Mouse (Mus musculus): ENCODE data around the gene Glt28d2. TPM values are rescaled to one million over a fixed set of nuclear protein-coding genes. Genes with fewer than 3 reads are reported as not detected.

Glt28d2 gene
- polyA plus RNA-seq, 1 experiment from 2014 or later: 0.22 TPM

- H3K27ac ChIP-seq: no peak overlapping the region
- no peaks in the 10 kb centered on the region for H3K36me3 ChIP-seq (replicated peaks)
- H3K27me3 ChIP-seq (ENCODE audit: poor library complexity, severe bottlenecking): no peaks in the 10 kb centered on the region
- H3K9me3 ChIP-seq: no peaks in the 10 kb centered on the region
- no peak overlapping the region for H3K4me3 ChIP-seq
- no peak for DNase-seq (ENCODE audit: extremely low spot score, low spot score)
- WGBS: 91% methylated on average over 6 of the region's 6 CpGs
- H3K4me1 ChIP-seq: no peaks in the 10 kb centered on the region
These were observed 27.5 kb upstream of the Glt28d2 start for GRCm38 (mm10) chr3:85914806-85915205.

- Histone ChIP-seq H3K36me3 (replicated peaks) (no peaks in the 10 kb centered on the region), H3K9me3 (no peaks in the 10 kb centered on the region), H3K27ac (no peak overlapping the region), H3K4me1 (no peaks in the 10 kb centered on the region), H3K4me3 (no peak overlapping the region), H3K27me3 (ENCODE audit: poor library complexity, severe bottlenecking) (no peaks in the 10 kb centered on the region)
- 92% methylated on average over 7 of the region's 7 CpGs for WGBS
- DNase-seq (ENCODE audit: extremely low spot score, low spot score): no peak
These were observed 19.8 kb upstream of the Glt28d2 start for GRCm38 (mm10) chr3:85907136-85907535.

GRCm38 (mm10) chr3:85904371-85904770, 17.1 kb upstream of the Glt28d2 start:
- DNase-seq (ENCODE audit: extremely low spot score, low spot score): no peak
- Histone ChIP-seq H3K27me3 (ENCODE audit: poor library complexity, severe bottlenecking) (no peaks in the 10 kb centered on the region), H3K4me3 (no peak overlapping the region), H3K36me3 (replicated peaks) (no peaks in the 10 kb centered on the region), H3K4me1 (no peaks in the 10 kb centered on the region), H3K27ac (no peak overlapping the region), H3K9me3 (no peaks in the 10 kb centered on the region)

GRCm38 (mm10) chr3:85895020-85895419, 7.7 kb upstream of the Glt28d2 start:
- Histone ChIP-seq H3K9me3 (no peaks in the 10 kb centered on the region), H3K4me1 (no peaks in the 10 kb centered on the region), H3K4me3 (no peak overlapping the region), H3K27me3 (ENCODE audit: poor library complexity, severe bottlenecking) (0 out of 2 replicates have a peak, but pooled peaks cover under 1% of the 10 kb centered on the region), H3K27ac (no peak overlapping the region), H3K36me3 (replicated peaks) (no peaks in the 10 kb centered on the region)
- no peak for DNase-seq (ENCODE audit: extremely low spot score, low spot score)
- 95% methylated on average over 5 of the region's 5 CpGs for WGBS

GRCm38 (mm10) chr3:85891571-85891970, 4.3 kb upstream of the Glt28d2 start:
- no peaks in the 10 kb centered on the region for H3K36me3 ChIP-seq (replicated peaks)
- 70% methylated on average over 1 of the region's 1 CpGs for WGBS
- H3K27me3 ChIP-seq (ENCODE audit: poor library complexity, severe bottlenecking): peaks cover 35% of the 10 kb centered on the region
- no peak for DNase-seq (ENCODE audit: extremely low spot score, low spot score)
- no peak overlapping the region for H3K27ac ChIP-seq
- H3K4me1 ChIP-seq: peaks cover 20% of the 10 kb centered on the region
- H3K9me3 ChIP-seq: no peaks in the 10 kb centered on the region
- no peak overlapping the region for H3K4me3 ChIP-seq

GRCm38 (mm10) chr3:85888221-85888671, 930 bp upstream of the Glt28d2 start:
- Histone ChIP-seq H3K4me1 (peaks cover 28% of the 10 kb centered on the region), H3K27me3 (ENCODE audit: poor library complexity, severe bottlenecking) (peaks cover 56% of the 10 kb centered on the region), H3K27ac (no peak overlapping the region), H3K9me3 (no peaks in the 10 kb centered on the region), H3K36me3 (replicated peaks) (no peaks in the 10 kb centered on the region), H3K4me3 (peak overlapping the region; percentile 59)
- WGBS: 6% methylated on average over 11 of the region's 11 CpGs
- DNase-seq (ENCODE audit: extremely low spot score, low spot score): no peak

GRCm38 (mm10) chr3:85886636-85887238, 579 bp downstream of the Glt28d2 start:
- Histone ChIP-seq H3K9me3 (no peaks in the 10 kb centered on the region), H3K36me3 (replicated peaks) (no peaks in the 10 kb centered on the region), H3K4me1 (peaks cover 28% of the 10 kb centered on the region), H3K27me3 (ENCODE audit: poor library complexity, severe bottlenecking) (peaks cover 56% of the 10 kb centered on the region), H3K27ac (0 out of 2 replicates have a peak overlapping the region, but pooled peaks have one; percentile 53), H3K4me3 (peak overlapping the region; percentile 59)
- 3% methylated on average over 22 of the region's 22 CpGs for WGBS
- DNase-seq (ENCODE audit: extremely low spot score, low spot score): no peak

GRCm38 (mm10) chr3:85885906-85886305, 1.4 kb downstream of the Glt28d2 start:
- no peak for DNase-seq (ENCODE audit: extremely low spot score, low spot score)
- Histone ChIP-seq H3K9me3 (no peaks in the 10 kb centered on the region), H3K4me1 (peaks cover 28% of the 10 kb centered on the region), H3K27ac (no peak overlapping the region), H3K36me3 (replicated peaks) (no peaks in the 10 kb centered on the region), H3K27me3 (ENCODE audit: poor library complexity, severe bottlenecking) (peaks cover 56% of the 10 kb centered on the region), H3K4me3 (no peak overlapping the region)
- WGBS: 24% methylated on average over 1 of the region's 1 CpGs

GRCm38 (mm10) chr3:85880687-85881086, 6.6 kb downstream of the Glt28d2 start:
- no peak for DNase-seq (ENCODE audit: extremely low spot score, low spot score)
- no peak overlapping the region for H3K4me3 ChIP-seq
- peaks cover 12% of the 10 kb centered on the region for H3K27me3 ChIP-seq (ENCODE audit: poor library complexity, severe bottlenecking)
- no peaks in the 10 kb centered on the region for H3K36me3 ChIP-seq (replicated peaks)
- H3K27ac ChIP-seq: no peak overlapping the region
- H3K4me1 ChIP-seq: no peaks in the 10 kb centered on the region
- WGBS: 85% methylated on average over 2 of the region's 2 CpGs
- H3K9me3 ChIP-seq: no peaks in the 10 kb centered on the region

- DNase-seq (ENCODE audit: extremely low spot score, low spot score): no peak
- no peaks in the 10 kb centered on the region for H3K36me3 ChIP-seq (replicated peaks)
- H3K27me3 ChIP-seq (ENCODE audit: poor library complexity, severe bottlenecking): peaks cover 6% of the 10 kb centered on the region
- WGBS: 89% methylated on average over 8 of the region's 8 CpGs
- no peaks in the 10 kb centered on the region for H3K9me3 ChIP-seq
- no peak overlapping the region for H3K27ac ChIP-seq
- H3K4me1 ChIP-seq: no peaks in the 10 kb centered on the region
- H3K4me3 ChIP-seq: no peak overlapping the region
These were observed 7.2 kb downstream of the Glt28d2 start for GRCm38 (mm10) chr3:85880068-85880467.

- Histone ChIP-seq H3K4me1 (no peaks in the 10 kb centered on the region), H3K4me3 (no peak overlapping the region), H3K36me3 (replicated peaks) (no peaks in the 10 kb centered on the region), H3K27ac (no peak overlapping the region), H3K9me3 (no peaks in the 10 kb centered on the region), H3K27me3 (ENCODE audit: poor library complexity, severe bottlenecking) (no peaks in the 10 kb centered on the region)
- no peak for DNase-seq (ENCODE audit: extremely low spot score, low spot score)
- 90% methylated on average over 5 of the region's 5 CpGs for WGBS
These were observed 8.4 kb downstream of the Glt28d2 start for GRCm38 (mm10) chr3:85878911-85879310.

GRCm38 (mm10) chr3:85863996-85864395, 23.3 kb downstream of the Glt28d2 start:
- Histone ChIP-seq H3K36me3 (replicated peaks) (no peaks in the 10 kb centered on the region), H3K9me3 (peaks cover 2% of the 10 kb centered on the region; the same call in 1 of the 2 replicates), H3K4me3 (no peak overlapping the region), H3K27ac (no peak overlapping the region), H3K4me1 (peaks cover 10% of the 10 kb centered on the region), H3K27me3 (ENCODE audit: poor library complexity, severe bottlenecking) (no peaks in the 10 kb centered on the region)
- no peak for DNase-seq (ENCODE audit: extremely low spot score, low spot score)
- WGBS: 20% methylated on average over 3 of the region's 3 CpGs

- H3K36me3 ChIP-seq (replicated peaks): no peaks in the 10 kb centered on the region
- H3K4me3 ChIP-seq: no peak overlapping the region
- H3K9me3 ChIP-seq: no peaks in the 10 kb centered on the region
- no peak for DNase-seq (ENCODE audit: extremely low spot score, low spot score)
- H3K27me3 ChIP-seq (ENCODE audit: poor library complexity, severe bottlenecking): no peaks in the 10 kb centered on the region
- 95% methylated on average over 2 of the region's 2 CpGs for WGBS
- no peak overlapping the region for H3K27ac ChIP-seq
- peaks cover 10% of the 10 kb centered on the region for H3K4me1 ChIP-seq
These were observed 24.4 kb downstream of the Glt28d2 start for GRCm38 (mm10) chr3:85862886-85863285.

- peaks cover 14% of the 10 kb centered on the region for H3K4me1 ChIP-seq
- H3K36me3 ChIP-seq (replicated peaks): no peaks in the 10 kb centered on the region
These were observed 26.3 kb downstream of the Glt28d2 start for GRCm38 (mm10) chr3:85860996-85861395.

More at GRCm38 (mm10) chr3:85860996-85861395, 26.3 kb downstream of the Glt28d2 start:
- no peak for DNase-seq (ENCODE audit: extremely low spot score, low spot score)
- H3K9me3 ChIP-seq: no peaks in the 10 kb centered on the region
- H3K27ac ChIP-seq: no peak overlapping the region
- no peaks in the 10 kb centered on the region for H3K27me3 ChIP-seq (ENCODE audit: poor library complexity, severe bottlenecking)
- 84% methylated on average over 5 of the region's 5 CpGs for WGBS
- no peak overlapping the region for H3K4me3 ChIP-seq

All from forebrain, embryonic 10.5 days (tissue).